Mouse (Mus musculus) hindbrain, embryonic 11.5 days (tissue): ENCODE measurements around the gene Aars2. TPM values are rescaled to one million over a fixed set of nuclear protein-coding genes. Genes with fewer than 3 reads are reported as not detected.

Experiments
- ATAC-seq: fragments of 200-750 bp; cut with Nextera tagmentation; 2 replicates; pipeline ENCODE4 v1.8.0; 2017; ENCODE audit warnings: mild to moderate bottlenecking, moderate TSS enrichment, moderate library complexity; ENCODE audit not compliant: low FRiP score
- DNase-seq: peaks from one replicate; pipeline ENCODE4 v3.0.0-alpha.2; 2015; ENCODE audit warnings: low spot score
- H3K27ac ChIP-seq: fragments of 300-500 bp; sonication (generic); 2 replicates; pipeline ENCODE4 v1.5.1; 2014; ENCODE audit warnings: mild to moderate bottlenecking, low read depth, low read length
- H3K27me3 ChIP-seq: fragments of 300-500 bp; sonication (generic); 2 replicates; pipeline ENCODE4 v1.6.1; 2014; ENCODE audit warnings: mild to moderate bottlenecking, low read length, moderate library complexity, mixed read lengths; ENCODE audit not compliant: control insufficient read depth, insufficient read depth
- H3K36me3 ChIP-seq: fragments of 300-500 bp; sonication (generic); 2 replicates; pipeline ENCODE4 v1.6.1; 2014; ENCODE audit warnings: mild to moderate bottlenecking, low read length, moderate library complexity, mixed read lengths; ENCODE audit not compliant: control insufficient read depth, insufficient read depth
- H3K4me1 ChIP-seq: fragments of 300-500 bp; sonication (generic); replicated peaks from 2 replicates; pipeline ENCODE4 v1.6.1; 2014; ENCODE audit warnings: low read length, mixed read lengths; ENCODE audit not compliant: control insufficient read depth, insufficient read depth
- H3K4me2 ChIP-seq: fragments of 300-500 bp; sonication (generic); replicated peaks from 2 replicates; pipeline ENCODE4 v1.6.1; 2014; ENCODE audit warnings: mild to moderate bottlenecking, low read depth, low read length
- H3K4me3 ChIP-seq: fragments of 300-500 bp; sonication (generic); 2 replicates; pipeline ENCODE4 v1.5.1; 2014; ENCODE audit warnings: low read depth, low read length
- H3K9ac ChIP-seq: fragments of 300-500 bp; sonication (generic); 2 replicates; pipeline ENCODE4 v1.6.1; 2014; ENCODE audit warnings: low read depth, low read length
- H3K9me3 ChIP-seq: fragments of 300-500 bp; sonication (generic); 2 replicates; pipeline ENCODE4 v1.6.1; 2016; ENCODE audit warnings: low read length; ENCODE audit not compliant: control insufficient read depth
- WGBS: fragments of 180-500 bp; shearing (Covaris S2); extraction: QIAGEN DNeasy Blood & Tissue Kit; methylation state at CpG from one replicate; pipeline ENCODE4 v1.1.7; 2014; 5-methylcytosine and 5-hydroxymethylcytosine counted together
- polyA plus RNA-seq: library from polyadenylated mRNA; unstranded; fragments of >200 nt; fragmentation: Nextera tagmentation; extraction: Ambion mirVana; gene quantifications from 2 replicates; pipeline ENCODE4 v1.2.1, GENCODE M21; 2014

The Aars2 gene
- polyA plus RNA-seq, 1 experiment from 2014 or later, result 13.0 TPM

GRCm38 (mm10) chr17:45489736-45490135 lies 16.9 kb upstream of the Aars2 start:
- Histone ChIP-seq H3K36me3 (no peaks in the 10 kb centered on the region), H3K4me2 (no peak overlapping the region), H3K4me1 (no peaks in the 10 kb centered on the region), H3K9me3 (no peaks in the 10 kb centered on the region), H3K9ac (no peak overlapping the region), H3K4me3 (no peak overlapping the region), H3K27me3 (no peaks in the 10 kb centered on the region), H3K27ac (no peak overlapping the region)
- WGBS, result 84% methylated on average over 6 of the region's 6 CpGs
- DNase-seq (no peak), ATAC-seq (no peak)

GRCm38 (mm10) chr17:45490532-45491154 lies 16.0 kb upstream of the Aars2 start:
- H3K36me3 ChIP-seq, result no peaks in the 10 kb centered on the region
- no peak for ATAC-seq

GRCm38 (mm10) chr17:45495398-45495797 lies 11.2 kb upstream of the Aars2 start:
- WGBS, result 75% methylated on average over 11 of the region's 11 CpGs
- H3K4me1 ChIP-seq, result no peaks in the 10 kb centered on the region
- no peaks in the 10 kb centered on the region for H3K36me3 ChIP-seq
- no peak overlapping the region for H3K27ac ChIP-seq
- no peak for ATAC-seq
- no peak overlapping the region for H3K9ac ChIP-seq
- H3K4me3 ChIP-seq, result no peak overlapping the region
- no peak overlapping the region for H3K4me2 ChIP-seq
- no peaks in the 10 kb centered on the region for H3K27me3 ChIP-seq
- H3K9me3 ChIP-seq, result no peaks in the 10 kb centered on the region
- no peak for DNase-seq

More at GRCm38 (mm10) chr17:45490532-45491154, 16.0 kb upstream of the Aars2 start:
- no peak overlapping the region for H3K4me3 ChIP-seq
- no peak overlapping the region for H3K4me2 ChIP-seq
- no peaks in the 10 kb centered on the region for H3K4me1 ChIP-seq
- no peaks in the 10 kb centered on the region for H3K27me3 ChIP-seq
- H3K27ac ChIP-seq, result no peak overlapping the region
- no peak for DNase-seq
- no peak overlapping the region for H3K9ac ChIP-seq
- H3K9me3 ChIP-seq, result no peaks in the 10 kb centered on the region
- WGBS, result 83% methylated on average over 13 of the region's 13 CpGs

- DNase-seq, result no peak
- Histone ChIP-seq H3K4me1 (no peaks in the 10 kb centered on the region), H3K27me3 (no peaks in the 10 kb centered on the region), H3K9ac (no peak overlapping the region), H3K4me3 (no peak overlapping the region), H3K36me3 (no peaks in the 10 kb centered on the region), H3K27ac (no peak overlapping the region), H3K4me2 (no peak overlapping the region), H3K9me3 (no peaks in the 10 kb centered on the region)
- WGBS, result 86% methylated on average over 13 of the region's 13 CpGs
- no peak for ATAC-seq
Observed at GRCm38 (mm10) chr17:45498397-45498796, 8.2 kb upstream of the Aars2 start.

GRCm38 (mm10) chr17:45499516-45499915 lies 7.1 kb upstream of the Aars2 start:
- no peak overlapping the region for H3K9ac ChIP-seq
- no peaks in the 10 kb centered on the region for H3K36me3 ChIP-seq
- no peaks in the 10 kb centered on the region for H3K27me3 ChIP-seq
- H3K4me1 ChIP-seq, result no peaks in the 10 kb centered on the region
- no peak for ATAC-seq
- no peak overlapping the region for H3K4me3 ChIP-seq
- H3K4me2 ChIP-seq, result no peak overlapping the region
- WGBS, result 61% methylated on average over 2 of the region's 2 CpGs
- H3K9me3 ChIP-seq, result no peaks in the 10 kb centered on the region
- DNase-seq, result no peak
- no peak overlapping the region for H3K27ac ChIP-seq

GRCm38 (mm10) chr17:45500981-45501380 lies 5.7 kb upstream of the Aars2 start:
- H3K4me2 ChIP-seq, result no peak overlapping the region
- H3K27me3 ChIP-seq, result no peaks in the 10 kb centered on the region
- WGBS, result 57% methylated on average over 4 of the region's 4 CpGs
- H3K4me1 ChIP-seq, result no peaks in the 10 kb centered on the region
- ATAC-seq, result no peak
- no peaks in the 10 kb centered on the region for H3K36me3 ChIP-seq
- H3K27ac ChIP-seq, result no peak overlapping the region
- no peak for DNase-seq
- no peaks in the 10 kb centered on the region for H3K9me3 ChIP-seq
- no peak overlapping the region for H3K4me3 ChIP-seq
- H3K9ac ChIP-seq, result no peak overlapping the region

GRCm38 (mm10) chr17:45502324-45502723 lies 4.3 kb upstream of the Aars2 start:
- 62% methylated on average over 4 of the region's 4 CpGs for WGBS
- Histone ChIP-seq H3K9me3 (no peaks in the 10 kb centered on the region), H3K27ac (no peak overlapping the region), H3K27me3 (no peaks in the 10 kb centered on the region), H3K9ac (no peak overlapping the region), H3K36me3 (no peaks in the 10 kb centered on the region), H3K4me3 (no peak overlapping the region), H3K4me2 (no peak overlapping the region), H3K4me1 (no peaks in the 10 kb centered on the region; the same call in 1 of the 2 replicates)
- DNase-seq, result no peak
- no peak for ATAC-seq

- Histone ChIP-seq H3K36me3 (no peaks in the 10 kb centered on the region), H3K4me2 (no peak overlapping the region), H3K4me3 (no peak overlapping the region), H3K4me1 (no peaks in the 10 kb centered on the region; the same call in 1 of the 2 replicates), H3K9me3 (no peaks in the 10 kb centered on the region), H3K27me3 (no peaks in the 10 kb centered on the region), H3K9ac (no peak overlapping the region), H3K27ac (no peak overlapping the region)
- DNase-seq (no peak), ATAC-seq (no peak)
- WGBS, result 63% methylated on average over 5 of the region's 5 CpGs
Observed at GRCm38 (mm10) chr17:45503301-45503973, 3.2 kb upstream of the Aars2 start.

GRCm38 (mm10) chr17:45505941-45506465 lies 638 bp upstream of the Aars2 start:
- no peaks in the 10 kb centered on the region for H3K27me3 ChIP-seq
- no peak overlapping the region for H3K4me2 ChIP-seq
- no peak overlapping the region for H3K27ac ChIP-seq

More at GRCm38 (mm10) chr17:45505941-45506465, 638 bp upstream of the Aars2 start:
- ATAC-seq (peak; percentile 37; the same call in 1 of the 2 replicates), DNase-seq (no peak)
- Histone ChIP-seq H3K36me3 (no peaks in the 10 kb centered on the region), H3K9me3 (no peaks in the 10 kb centered on the region), H3K4me1 (no peaks in the 10 kb centered on the region; the same call in 1 of the 2 replicates), H3K4me3 (no peak overlapping the region), H3K9ac (no peak overlapping the region)
- 68% methylated on average over 6 of the region's 6 CpGs for WGBS
